Mouse (Mus musculus) ES-E14 (cell line): ENCODE measurements around the gene Mrpl16.

Experiments
- CHD2 ChIP-seq: IDR thresholded peaks from 2 replicates; pipeline ENCODE4 v1.6.1; 2014; ENCODE audit warnings: mild to moderate bottlenecking, low read depth, low read length, inconsistent platforms
- HCFC1 ChIP-seq: IDR thresholded peaks from 2 replicates; pipeline ENCODE4 v1.6.1; 2012; ENCODE audit warnings: low read length, inconsistent platforms, borderline replicate concordance; ENCODE audit not compliant: insufficient read depth
- MAFK ChIP-seq: IDR thresholded peaks from 2 replicates; pipeline ENCODE4 v1.6.1; 2014; ENCODE audit warnings: mild to moderate bottlenecking, low read depth, low read length, inconsistent platforms; ENCODE audit not compliant: insufficient read depth
- ZC3H11A ChIP-seq: IDR thresholded peaks from 2 replicates; pipeline ENCODE4 v1.6.1; 2012; ENCODE audit warnings: low read depth, mild to moderate bottlenecking, inconsistent platforms, low read length, borderline replicate concordance
- ZNF384 ChIP-seq: IDR thresholded peaks from 2 replicates; pipeline ENCODE4 v1.6.1; 2012; ENCODE audit warnings: low read depth, low read length, inconsistent platforms

DNA sequence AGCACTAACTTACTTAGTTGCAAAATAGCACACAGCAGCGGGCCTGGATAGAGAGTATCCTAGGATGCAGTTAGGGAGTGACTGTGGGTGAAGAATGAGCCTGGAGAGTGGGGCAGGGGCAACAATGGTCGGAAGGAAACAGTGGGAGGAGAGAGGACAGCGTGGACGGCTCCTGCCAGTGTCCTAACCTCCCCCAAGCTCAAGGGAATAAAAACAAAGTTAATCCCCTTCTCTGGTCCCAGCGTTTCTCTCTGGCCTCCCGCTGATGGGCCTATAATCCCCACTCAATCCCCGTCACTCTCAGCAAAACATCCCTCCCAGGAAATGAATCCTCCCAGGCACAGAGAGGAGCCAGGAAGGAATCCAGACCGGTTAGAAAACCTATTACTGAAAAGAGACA lies 43.5 kb downstream of the Mrpl16 start:
- TF ChIP-seq HCFC1 (no peak), CHD2 (no peak), MAFK (no peak), ZNF384 (no peak), ZC3H11A (no peak)
